Mouse (Mus musculus): ENCODE measurements at regions not wholly inside any gene's neighbourhood (a gene's known extent, or its start where the extent isn't known, plus 50 kb on each side); places are given as distances from the start of the nearest gene placed in this dataset.

DNA sequence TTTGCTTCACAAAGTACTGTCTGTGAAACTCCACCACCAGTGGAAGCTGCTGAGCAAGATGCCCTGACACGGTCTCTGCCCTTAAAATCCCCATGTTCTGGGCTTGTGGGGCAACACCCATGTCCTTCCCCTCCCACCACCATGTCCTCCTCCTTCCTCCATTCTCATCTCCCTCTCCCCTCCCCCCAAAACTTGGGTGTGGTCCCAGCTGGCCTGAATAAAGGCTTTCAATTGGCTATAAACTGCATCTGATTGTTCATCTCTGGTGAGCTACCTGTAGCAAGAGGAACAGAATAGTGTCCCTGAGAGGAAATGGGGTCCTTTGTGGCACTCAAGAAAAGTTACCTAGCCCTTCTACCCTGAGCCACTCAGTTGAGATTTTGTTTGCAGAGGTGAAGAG is 91.8 kb downstream of the Slc16a9 start:
- DNase-seq (ENCODE audit: low spot score in 2 of 2) = no peak

DNA sequence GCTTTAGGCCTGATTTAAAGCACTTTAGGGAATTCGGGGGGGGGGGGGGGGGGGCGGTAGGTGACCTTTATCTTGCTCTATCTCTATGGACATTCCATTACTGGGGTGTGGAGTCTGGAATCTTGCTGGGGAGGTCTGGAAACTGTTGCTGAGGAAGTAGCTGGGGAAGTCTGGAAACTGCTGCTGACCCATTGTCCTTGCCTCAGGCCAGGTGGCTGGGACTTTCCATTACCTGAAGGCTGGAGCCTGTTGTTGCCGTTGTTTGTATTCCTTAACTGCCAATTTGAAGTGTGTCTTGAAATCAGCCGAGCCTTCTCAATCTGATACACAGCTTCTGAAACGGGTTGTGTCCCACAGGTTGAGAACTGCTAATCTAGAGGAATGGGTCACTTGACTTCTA is 80.9 kb upstream of the Fam13c start:
- DNase-seq (ENCODE audit: low spot score in 2 of 2) = no peak

DNA sequence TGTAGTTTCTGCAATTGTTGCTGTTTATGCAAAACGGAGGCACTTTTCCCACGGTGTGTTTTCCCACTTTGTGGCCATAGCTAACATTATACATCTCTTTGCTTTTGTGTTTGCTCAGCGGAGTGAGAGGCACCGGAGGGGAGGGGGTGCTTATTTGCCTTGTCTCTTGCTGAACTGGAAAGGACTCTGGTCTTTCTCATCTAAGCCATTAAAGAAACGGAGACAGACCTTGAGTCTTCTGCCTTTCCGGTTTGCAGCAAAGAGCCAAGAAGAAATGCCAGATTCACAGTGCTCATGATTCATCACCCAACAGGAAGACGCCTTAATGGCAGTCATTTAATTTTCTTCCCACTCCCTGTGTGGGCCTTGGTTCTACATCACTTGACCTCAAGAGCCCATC is 80.4 kb upstream of the Fam13c start:
- no peak for DNase-seq (ENCODE audit: low spot score in 2 of 2)

DNA sequence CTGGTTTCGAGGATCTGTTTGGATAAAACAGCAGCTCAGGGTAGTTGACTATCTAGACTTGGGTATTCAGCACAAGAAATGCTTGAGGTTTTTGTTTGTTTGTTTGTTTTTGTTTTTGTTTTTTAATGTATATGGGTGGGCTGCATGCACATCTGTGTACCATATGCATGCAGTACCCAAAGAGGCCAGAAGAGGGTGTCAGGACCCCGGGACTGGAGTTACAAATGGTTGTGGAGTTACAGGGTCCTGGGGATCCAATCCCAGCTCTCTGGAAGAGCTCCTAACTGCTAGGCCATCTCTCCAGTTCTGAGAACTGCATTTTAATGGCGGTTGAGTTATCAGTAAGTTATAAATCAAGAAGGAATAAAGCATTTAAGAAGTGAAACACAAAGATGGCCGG is 77.2 kb upstream of the Fam13c start:
- DNase-seq (ENCODE audit: low spot score in 2 of 2) = no peak

DNA sequence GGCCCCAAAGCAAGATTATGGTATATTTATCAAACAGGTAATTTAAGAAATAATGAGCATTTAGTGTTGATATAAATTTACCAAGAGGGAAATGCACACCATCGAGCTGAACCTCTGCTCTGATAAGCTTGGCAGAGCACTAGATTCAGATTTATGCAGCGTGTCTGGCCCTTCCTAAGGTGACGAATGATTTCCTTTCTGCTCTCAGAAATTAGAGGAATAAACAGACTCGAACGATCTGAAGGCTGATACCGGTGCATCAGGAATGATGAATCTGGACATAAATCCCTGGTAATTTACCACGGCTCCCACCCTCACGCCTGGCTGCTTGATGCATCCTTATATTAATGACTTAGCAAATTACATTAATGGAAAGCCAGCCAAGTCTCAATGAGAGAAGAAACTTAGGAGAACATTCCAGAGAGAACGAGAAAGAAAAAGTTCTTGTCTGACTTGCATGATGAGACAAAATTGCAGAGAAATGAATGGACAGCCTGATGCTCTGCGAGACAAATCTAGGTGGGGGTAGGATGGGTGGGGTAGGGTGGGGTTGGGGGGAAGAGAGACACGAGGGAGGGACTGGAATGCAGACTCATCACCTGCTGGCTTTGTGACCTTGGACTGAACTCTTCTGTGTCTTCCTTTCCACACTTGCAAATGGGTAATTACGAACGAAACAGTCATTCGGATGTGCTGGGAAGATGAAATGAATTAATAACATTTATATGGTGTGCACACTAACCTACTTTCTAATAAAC is 75.9 kb upstream of the Fam13c start:
- DNase-seq (ENCODE audit: low spot score in 2 of 2) = no peak

DNA sequence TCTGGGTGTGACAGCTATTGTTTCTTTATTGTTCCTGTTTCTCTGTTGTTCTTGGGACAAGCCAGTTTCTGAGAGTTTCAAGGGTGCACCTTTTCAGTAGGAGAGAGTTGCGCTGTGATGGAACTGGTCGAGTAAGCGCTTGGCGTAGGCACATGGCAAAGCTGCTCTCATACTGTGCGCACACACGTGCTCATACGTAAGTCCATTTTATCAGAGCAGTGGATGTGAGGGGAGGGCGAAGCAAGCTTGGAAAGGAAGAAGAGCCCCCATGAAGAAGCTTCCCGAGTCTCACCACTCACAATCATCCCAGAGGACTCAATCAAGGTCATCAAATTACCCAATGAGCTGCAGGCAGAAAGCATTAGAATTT is 75.3 kb upstream of the Fam13c start:
- DNase-seq (ENCODE audit: low spot score in 2 of 2) = no peak

DNA sequence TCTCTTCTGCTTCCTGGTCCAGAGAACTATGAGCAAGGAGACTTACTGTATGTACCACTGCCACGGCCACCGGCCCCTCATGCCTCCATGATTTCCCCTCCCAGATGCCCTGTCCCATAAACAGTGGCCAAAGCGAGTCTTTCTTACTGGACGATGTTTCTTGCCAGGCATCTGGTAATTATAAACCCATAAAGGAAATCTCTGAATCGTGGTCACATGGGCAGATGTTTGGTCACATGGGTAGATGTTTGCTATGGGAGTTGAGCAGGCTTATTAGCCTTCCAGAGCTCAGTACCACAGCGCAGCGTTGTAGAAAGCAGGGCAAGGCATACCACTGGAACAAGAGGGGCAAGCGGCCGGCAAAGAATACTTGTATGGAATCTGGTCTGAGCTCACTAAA is 74.8 kb upstream of the Fam13c start:
- no peak for DNase-seq (ENCODE audit: low spot score in 2 of 2)

DNA sequence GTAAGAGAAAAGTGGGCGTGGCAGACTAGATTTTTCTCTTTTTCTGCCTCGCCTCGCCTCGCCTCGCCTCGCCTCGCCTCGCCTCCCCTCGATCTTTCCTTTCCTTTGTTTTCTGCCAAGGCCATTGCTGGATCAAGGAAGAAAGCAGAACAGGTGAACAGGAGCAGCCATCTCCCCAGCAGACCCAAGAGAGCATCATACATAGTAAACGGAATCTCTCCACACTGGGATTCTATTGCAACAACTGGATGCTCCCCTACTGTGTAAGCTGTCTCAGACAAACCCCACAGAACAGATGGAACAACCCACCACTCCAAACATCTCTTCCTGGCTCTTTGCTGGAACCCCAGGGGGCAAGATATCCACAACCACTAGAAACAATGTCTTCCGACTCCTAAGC is 72.4 kb upstream of the Fam13c start:
- no peak for DNase-seq (ENCODE audit: low spot score in 2 of 2)

DNA sequence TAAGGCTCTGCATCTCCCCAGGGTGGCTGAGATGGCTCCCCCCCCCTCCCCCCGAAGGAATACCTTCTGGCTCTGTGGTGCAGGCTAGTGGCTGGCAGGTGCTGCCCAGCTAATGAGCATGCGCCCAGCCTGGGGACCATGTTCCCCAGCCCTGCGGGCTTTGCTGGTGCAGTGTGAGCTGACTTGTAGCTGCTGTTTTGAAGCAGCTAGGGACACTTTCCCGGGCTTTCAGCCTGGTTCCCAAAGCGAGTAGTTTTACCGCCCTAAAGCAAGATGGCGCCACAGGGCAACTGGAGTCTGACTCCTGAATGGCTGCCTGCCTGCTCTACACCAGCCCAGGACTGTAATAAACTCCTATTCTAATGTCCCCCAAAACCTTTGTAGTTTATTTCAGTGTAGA is 71.6 kb upstream of the Fam13c start:
- DNase-seq (ENCODE audit: low spot score in 2 of 2) = peak; percentile 56 to 76

DNA sequence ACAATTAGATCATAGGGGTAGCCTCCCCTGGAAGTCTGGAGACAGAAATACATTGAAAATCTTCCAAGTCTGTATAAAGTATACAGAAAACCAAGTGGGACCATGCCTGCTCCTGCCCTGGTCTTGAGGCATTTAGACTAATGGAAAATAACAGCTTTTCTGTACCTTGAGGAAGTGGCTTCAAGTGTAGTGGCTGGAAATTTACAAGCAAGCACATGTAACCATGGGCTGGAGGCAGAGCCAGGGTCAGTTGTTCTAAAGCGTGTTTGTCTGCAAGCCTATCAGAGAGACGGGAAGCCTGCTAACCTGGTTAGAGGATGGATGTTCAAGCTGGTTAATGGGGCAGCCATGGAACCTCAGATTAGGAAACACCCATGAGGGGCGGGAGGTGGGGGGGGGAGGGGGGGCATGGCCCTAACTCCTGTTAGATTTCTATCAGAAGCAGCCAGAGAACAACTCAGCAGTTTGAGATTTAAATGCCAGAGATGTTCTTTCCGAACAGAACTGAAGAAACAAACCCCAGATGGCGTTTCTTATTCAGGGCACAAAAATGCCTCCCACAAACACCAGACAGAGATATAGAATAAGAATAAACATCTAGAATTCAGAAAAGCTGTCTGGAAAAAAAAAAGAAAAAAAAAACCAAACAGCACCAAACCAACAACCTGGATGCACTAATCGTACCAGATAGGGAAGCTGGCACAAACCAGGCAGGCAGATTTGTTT is 67.7 kb upstream of the Fam13c start:
- peak in 1 of 2 experiments; percentile 47 for DNase-seq (ENCODE audit: low spot score in 2 of 2)

DNA sequence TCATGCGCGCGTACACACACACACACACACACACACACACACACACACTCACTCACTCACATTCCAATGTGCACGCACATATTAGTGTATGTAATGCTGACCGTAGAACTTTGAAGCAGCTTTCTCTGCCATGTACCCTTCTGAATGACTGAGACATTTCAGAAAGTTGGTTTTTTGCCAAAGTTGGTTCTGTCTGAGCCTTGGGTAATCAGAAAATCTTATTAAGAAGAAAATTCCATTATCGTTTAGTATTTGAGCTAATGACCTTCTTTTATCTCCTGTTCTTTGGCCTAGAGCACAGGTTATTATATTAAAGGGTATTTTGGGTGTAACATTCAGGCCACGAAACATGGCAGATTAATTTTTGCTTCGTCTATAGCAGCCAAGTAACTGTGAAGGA is 67.1 kb upstream of the Fam13c start:
- DNase-seq (ENCODE audit: low spot score in 2 of 2) = no peak

DNA sequence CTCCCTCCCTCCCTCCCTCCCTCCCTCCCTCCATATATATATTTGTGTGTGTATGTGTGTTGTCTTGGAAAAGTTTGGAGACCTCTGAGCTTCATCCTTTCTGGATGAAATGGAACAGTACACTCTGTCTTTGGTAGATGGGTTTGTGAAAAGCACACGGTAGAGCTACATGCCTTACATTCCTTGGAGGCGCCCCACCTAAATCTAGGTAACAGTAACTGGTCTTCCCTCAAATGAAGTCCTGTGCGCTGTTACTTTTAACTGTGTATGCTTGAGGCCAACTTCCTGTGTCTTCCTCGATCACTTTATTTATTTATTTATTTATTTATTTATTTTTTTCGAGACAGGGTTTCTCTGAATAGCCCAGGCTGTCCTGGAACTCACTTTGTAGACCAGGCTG is 66.4 kb upstream of the Fam13c start:
- no peak for DNase-seq (ENCODE audit: low spot score in 2 of 2)

DNA sequence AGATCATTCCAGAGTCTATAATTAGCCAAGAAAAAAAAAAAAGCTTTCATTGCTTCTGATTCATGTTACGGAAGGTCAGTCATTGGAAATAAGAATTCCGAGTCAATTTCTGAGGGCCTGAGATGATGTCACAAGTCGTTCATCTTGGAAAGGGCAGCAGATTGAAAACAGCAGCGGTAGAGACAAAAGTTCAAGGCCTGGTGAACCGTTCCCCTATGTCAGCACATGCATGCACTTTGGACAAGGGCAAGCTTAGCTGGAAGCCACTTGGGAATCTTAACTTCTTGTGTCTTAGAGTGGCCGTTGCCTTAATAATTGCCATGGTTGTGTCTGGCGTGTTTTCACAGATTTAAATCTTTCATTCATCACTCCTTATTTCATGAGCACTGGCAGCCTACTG is 65.6 kb upstream of the Fam13c start:
- no peak for DNase-seq (ENCODE audit: low spot score in 2 of 2)

DNA sequence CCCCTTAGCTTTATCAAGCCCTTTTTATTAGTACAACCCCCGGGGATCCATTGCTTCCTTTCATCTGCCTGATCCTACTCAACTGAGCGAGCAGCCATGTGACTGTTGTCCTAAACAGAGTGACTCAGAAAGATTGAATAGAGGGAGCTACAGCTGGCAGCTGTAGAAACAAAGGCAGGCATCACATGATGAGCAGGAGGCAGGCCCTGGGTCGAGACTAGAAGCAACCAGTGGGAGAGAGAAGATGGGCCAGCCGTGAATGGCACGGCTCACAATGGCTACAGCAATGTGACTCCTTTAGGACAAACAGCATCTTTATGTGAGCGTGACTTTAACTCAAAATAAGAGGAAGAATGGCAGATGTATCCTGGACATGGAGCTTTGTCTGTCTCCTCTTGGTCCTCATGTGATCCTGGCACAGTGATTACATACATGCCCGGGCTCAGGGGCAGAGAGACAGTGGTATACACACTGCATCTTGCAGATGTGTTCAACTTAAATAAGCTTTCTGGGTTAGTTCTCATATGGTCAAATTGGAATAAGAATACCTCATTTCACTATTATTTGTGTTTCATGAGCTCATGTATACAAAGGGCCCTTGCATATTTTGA is 60.1 kb upstream of the Fam13c start:
- peak in 1 of 2 experiments; percentile 30 for DNase-seq (ENCODE audit: low spot score in 2 of 2)

DNA sequence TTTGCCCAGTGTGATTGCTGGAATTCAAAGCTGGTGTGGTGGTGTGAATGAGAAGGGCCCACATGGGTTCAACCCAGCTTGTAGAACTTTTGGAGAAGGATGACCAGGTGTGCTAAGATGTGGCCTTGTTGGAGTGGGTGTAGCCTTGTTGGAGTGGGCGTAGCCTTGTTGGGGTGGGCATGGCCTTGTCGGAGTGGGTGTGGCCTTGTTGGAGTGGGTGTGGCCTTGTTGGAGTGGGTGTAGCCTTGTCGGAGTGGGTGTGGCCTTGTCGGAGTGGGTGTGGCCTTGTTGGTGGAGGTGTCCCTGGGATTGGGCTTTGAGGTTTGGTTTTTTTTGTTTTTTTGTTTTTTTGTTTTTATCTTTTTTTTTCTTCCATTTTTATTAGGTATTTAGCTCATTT is 55.6 kb upstream of the Fam13c start:
- DNase-seq (ENCODE audit: low spot score in 2 of 2) = no peak

DNA sequence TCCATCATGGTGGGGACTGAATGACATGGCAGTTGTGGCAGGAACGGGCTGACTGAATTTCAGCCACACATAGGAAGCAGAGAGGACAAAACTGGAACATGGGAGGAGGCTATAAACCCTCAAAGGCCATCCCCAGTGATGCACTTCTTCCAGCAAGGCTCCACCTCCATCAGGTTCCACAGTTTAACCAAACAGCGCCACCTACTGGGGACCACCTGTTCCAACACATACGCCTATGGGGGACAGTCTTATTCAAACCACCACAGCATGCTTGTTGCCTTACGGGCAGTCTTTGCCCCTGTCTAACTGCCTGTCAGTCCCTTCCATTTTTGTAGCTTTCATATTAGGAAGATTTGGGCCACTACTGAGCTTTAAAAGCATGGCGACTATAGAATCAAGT is 52.6 kb upstream of the Fam13c start:
- no peak for DNase-seq (ENCODE audit: low spot score in 2 of 2)
